Mouse (Mus musculus) kidney, adult 2 months (tissue): ENCODE measurements around the gene Slc9a9. TPM values are rescaled to one million over a fixed set of nuclear protein-coding genes. Genes with fewer than 3 reads are reported as not detected.

Source experiments
- DNase-seq: peaks from one replicate; pipeline ENCODE4 v3.0.0; 2021
- H3K27ac ChIP-seq: fragments of 200-500 bp; 2 replicates; pipeline ENCODE4 v1.5.1; 2012; ENCODE audit warnings: low read depth, low read length, control low read depth, inconsistent platforms; ENCODE audit not compliant: insufficient read depth
- H3K27me3 ChIP-seq: fragments of 200-500 bp; replicated peaks from 2 replicates; pipeline ENCODE4 v1.6.1; 2012; ENCODE audit warnings: mild to moderate bottlenecking, moderate library complexity, low read length, inconsistent platforms; ENCODE audit not compliant: control insufficient read depth, insufficient read depth
- H3K36me3 ChIP-seq: fragments of 200-500 bp; 2 replicates; pipeline ENCODE4 v1.6.1; 2012; ENCODE audit warnings: mild to moderate bottlenecking, moderate library complexity, low read length, inconsistent platforms; ENCODE audit not compliant: control insufficient read depth, insufficient read depth
- H3K4me1 ChIP-seq: fragments of 200-500 bp; 2 replicates; pipeline ENCODE4 v1.6.1; 2011; ENCODE audit warnings: low read length; ENCODE audit not compliant: control insufficient read depth, insufficient read depth
- H3K4me3 ChIP-seq: fragments of 200-500 bp; 2 replicates; pipeline ENCODE4 v1.5.1; 2011; ENCODE audit warnings: mild to moderate bottlenecking, low read depth, low read length, control low read depth; ENCODE audit not compliant: insufficient read depth
- CTCF ChIP-seq: fragments of 200-500 bp; conservative IDR thresholded peaks from 2 replicates; pipeline ENCODE4 v1.5.1; 2011; ENCODE audit warnings: low read depth, mild to moderate bottlenecking, control low read depth, low read length, moderate library complexity, mixed read lengths; ENCODE audit not compliant: insufficient read depth, insufficient read length
- POLR2A ChIP-seq: fragments of 200-500 bp; IDR thresholded peaks from one replicate; pipeline ENCODE4 v1.6.1; 2011; ENCODE audit warnings: low read depth, low read length, control low read depth
- WGBS: fragments of 180-500 bp; shearing (Covaris S2); methylation state at CpG from one replicate; pipeline ENCODE4 v1.1.7; 2018; 5-methylcytosine and 5-hydroxymethylcytosine counted together
- polyA plus RNA-seq: library from polyadenylated mRNA; depleted of rRNA; stranded (reverse); fragments of >200 nt; gene quantifications from 2 replicates; pipeline ENCODE4 v1.2.3, GENCODE M21; 2012

The Slc9a9 gene
- polyA plus RNA-seq, 1 experiment, result 1.5 TPM

DNA sequence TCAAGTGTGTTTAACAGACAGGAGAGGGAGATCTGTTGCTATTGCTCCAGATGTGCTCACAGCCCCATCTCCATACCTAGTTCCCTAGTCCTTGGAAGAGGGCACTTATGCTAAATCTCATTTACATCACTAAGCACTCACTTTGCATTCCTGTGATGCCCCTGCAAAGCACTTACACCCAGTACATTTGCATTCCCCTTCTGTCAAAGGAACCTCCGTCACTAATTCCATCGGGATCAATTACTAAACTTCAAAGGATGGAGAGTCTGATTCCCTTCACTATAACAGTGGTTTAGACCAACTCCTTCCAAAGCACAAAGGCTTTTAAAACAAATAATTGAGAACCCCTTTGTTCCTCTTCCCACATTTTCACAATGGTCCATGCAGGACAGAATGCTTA lies 7.9 kb upstream of the Slc9a9 start:
- no peak overlapping the region for H3K27ac ChIP-seq
- TF ChIP-seq POLR2A, result no peak
- 27% methylated on average over 2 of the region's 2 CpGs for WGBS
- no peak for DNase-seq
- H3K4me3 ChIP-seq, result no peak overlapping the region
- H3K4me1 ChIP-seq, result no peaks in the 10 kb centered on the region
- H3K36me3 ChIP-seq, result no peaks in the 10 kb centered on the region
- H3K27me3 ChIP-seq, result no peaks in the 10 kb centered on the region

DNA sequence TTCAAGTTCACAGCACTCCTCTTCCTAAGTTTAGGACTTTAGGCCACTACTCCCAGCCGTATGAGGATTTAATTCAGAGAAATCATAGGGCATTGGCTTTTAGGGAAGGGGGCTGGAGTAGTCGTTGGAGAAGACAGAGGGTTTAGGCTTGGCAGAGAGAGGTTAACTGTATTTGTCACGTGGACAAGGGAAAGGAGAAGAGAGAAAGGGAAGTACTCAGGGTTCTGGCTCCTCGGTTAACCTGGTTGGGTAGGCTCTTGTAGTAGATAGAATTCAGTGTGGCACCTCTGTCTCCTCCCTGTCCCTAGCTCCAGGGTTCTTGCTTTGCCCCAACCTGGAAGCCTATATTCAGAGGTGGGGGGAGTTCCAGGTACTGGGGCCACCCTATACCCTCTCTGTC lies 4.5 kb upstream of the Slc9a9 start:
- TF ChIP-seq CTCF (no peak), POLR2A (no peak)
- no peaks in the 10 kb centered on the region for H3K4me1 ChIP-seq
- no peak overlapping the region for H3K27ac ChIP-seq
- no peak overlapping the region for H3K4me3 ChIP-seq
- DNase-seq, result no peak
- no peaks in the 10 kb centered on the region for H3K36me3 ChIP-seq
- no peaks in the 10 kb centered on the region for H3K27me3 ChIP-seq
- 76% methylated on average over 4 of the region's 4 CpGs for WGBS

DNA sequence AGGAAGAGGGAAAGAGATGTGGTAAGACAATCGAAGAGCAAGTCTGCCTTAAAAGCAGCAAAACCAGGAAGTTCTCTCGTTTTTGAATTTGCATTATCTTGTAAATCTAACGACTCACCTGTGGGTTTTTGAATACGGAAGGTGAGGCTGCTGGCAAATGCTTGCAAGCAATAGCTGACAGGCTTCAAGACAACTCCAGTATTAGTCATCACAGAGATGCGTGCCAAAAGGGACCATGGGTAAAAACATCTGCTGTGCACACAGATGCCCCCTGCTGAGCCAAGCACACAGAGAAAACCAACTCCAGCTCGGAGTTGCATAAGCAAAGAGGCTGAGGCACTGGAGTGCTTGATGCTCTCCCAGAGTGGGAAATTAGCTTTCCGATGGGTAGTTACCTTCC lies 1.1 kb upstream of the Slc9a9 start:
- H3K36me3 ChIP-seq, result no peaks in the 10 kb centered on the region
- H3K4me1 ChIP-seq, result no peaks in the 10 kb centered on the region
- no peak overlapping the region for H3K27ac ChIP-seq
- no peak overlapping the region for H3K4me3 ChIP-seq
- no peak for TF ChIP-seq CTCF
- no peak for TF ChIP-seq POLR2A
- H3K27me3 ChIP-seq, result no peaks in the 10 kb centered on the region
- peak; percentile 13 for DNase-seq
- WGBS, result 59% methylated on average over 7 of the region's 7 CpGs

DNA sequence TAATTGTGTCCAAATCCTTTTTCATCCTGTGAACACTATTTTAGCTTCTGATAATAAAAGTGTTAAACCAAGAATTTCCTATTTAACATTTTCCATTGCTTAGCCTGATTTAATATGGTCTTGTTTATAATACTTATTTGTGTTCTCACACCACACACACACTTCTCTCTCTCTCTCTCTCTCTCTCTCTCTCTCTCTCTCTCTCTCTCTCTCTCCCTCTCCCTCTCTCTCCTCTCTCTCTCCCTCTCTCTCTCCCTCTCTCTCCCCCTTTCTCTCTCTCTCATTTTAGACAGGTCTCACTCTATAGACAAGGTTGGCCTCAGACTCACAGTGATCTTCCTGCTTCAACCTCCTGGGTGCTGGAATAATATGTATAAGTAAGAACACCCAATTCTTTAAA lies 995 bp downstream of the Slc9a9 start:
- no peaks in the 10 kb centered on the region for H3K36me3 ChIP-seq
- H3K27me3 ChIP-seq, result no peaks in the 10 kb centered on the region
- TF ChIP-seq POLR2A (no peak), CTCF (no peak)
- H3K27ac ChIP-seq, result no peak overlapping the region
- no peaks in the 10 kb centered on the region for H3K4me1 ChIP-seq
- no peak overlapping the region for H3K4me3 ChIP-seq
- no peak for DNase-seq

DNA sequence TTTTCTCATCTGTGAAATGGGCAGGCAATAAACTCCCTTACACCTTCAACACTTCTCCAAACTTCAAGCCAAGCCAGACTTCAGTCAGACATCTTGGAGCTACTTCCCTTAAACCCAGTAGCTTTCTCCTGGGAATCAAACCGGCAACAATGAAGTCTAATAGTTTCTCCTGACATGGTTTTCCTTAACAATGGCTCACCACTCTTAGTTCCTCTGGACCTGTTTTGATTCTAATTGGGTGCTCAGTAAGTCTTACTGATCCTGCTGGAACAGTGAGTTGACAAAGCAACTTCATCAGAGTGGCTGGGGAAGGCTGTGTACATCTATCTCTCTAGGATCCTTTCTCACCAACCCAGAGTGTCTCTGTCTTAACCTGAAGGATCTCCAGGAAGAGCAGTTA lies 5.0 kb downstream of the Slc9a9 start:
- DNase-seq, result no peak
- Histone ChIP-seq H3K4me3 (no peak overlapping the region), H3K36me3 (no peaks in the 10 kb centered on the region), H3K27me3 (no peaks in the 10 kb centered on the region), H3K27ac (no peak overlapping the region), H3K4me1 (no peaks in the 10 kb centered on the region)
- WGBS, result 92% methylated on average over 1 of the region's 1 CpGs
- TF ChIP-seq POLR2A (no peak), CTCF (no peak)

DNA sequence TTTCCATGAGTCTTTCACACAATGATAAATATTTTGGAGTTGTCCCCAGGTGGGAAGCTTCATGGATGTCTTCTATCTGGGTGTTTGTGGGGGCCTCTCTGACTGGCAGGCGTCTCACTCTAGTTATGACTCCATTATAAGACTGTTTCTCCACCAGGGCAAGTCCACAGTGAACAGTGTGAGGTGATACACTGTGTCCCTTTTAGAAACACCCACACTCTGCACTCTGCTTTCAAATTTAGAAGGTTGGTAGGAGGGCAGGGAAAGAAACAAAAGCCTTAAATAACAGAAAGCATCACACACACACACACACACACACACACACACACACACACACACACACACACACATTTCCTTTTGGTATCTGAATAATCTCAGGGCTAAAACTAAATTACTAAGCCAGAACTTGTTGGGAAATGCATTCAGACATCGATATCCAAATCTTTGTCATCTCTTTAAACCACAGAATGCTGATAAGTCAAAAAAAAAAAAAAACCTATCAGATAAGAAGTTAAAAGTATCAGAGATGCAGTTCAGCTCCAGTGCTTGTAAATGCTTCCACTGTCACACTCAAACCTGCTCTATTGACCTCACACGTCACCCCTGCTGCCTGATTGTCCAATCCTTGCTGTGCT lies 8.4 kb downstream of the Slc9a9 start:
- Histone ChIP-seq H3K27ac (no peak overlapping the region), H3K4me3 (no peak overlapping the region), H3K4me1 (no peaks in the 10 kb centered on the region), H3K36me3 (no peaks in the 10 kb centered on the region), H3K27me3 (no peaks in the 10 kb centered on the region)
- DNase-seq, result no peak
- TF ChIP-seq POLR2A, result no peak
- no peak for TF ChIP-seq CTCF
- WGBS, result 68% methylated on average over 3 of the region's 3 CpGs

DNA sequence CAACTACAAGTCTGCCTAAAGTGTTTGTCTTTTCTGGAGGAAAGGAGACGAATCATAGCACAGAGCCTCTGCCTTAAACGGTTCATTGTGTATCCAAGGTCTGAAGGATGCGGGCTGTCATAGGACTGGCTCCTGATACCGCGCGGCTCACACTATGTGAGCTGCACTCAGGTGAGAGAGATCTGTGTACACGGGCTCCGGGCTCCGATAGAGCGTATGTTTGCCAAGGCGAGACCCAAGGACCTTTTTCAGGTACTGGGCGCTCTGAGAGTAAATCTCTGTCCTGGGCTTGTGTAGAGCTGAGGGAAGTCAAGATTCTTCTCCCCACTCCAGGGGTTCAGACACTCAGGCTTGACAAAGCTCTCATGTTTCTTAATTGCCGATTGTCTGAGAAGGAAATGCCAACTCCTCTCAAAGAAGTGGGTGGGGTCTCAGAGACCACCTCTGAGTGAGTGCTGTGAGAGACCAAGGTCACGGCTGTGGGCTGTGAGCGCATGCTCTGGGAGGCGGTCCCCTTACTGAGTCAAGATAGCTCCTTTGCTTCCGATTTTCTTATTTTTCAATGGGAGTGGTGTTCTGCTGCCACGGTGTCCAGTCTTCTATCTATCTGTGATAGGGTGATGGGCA lies 10.9 kb downstream of the Slc9a9 start:
- Histone ChIP-seq H3K27ac (no peak overlapping the region), H3K27me3 (no peaks in the 10 kb centered on the region), H3K4me3 (no peak overlapping the region), H3K36me3 (no peaks in the 10 kb centered on the region), H3K4me1 (no peaks in the 10 kb centered on the region)
- WGBS, result 71% methylated on average over 18 of the region's 18 CpGs
- no peak for TF ChIP-seq POLR2A
- no peak for TF ChIP-seq CTCF
- DNase-seq, result no peak
